Mouse (Mus musculus) kidney, embryonic 15.5 days (tissue): ENCODE data around the gene Ccin. TPM values are rescaled to one million over a fixed set of nuclear protein-coding genes. Genes with fewer than 3 reads are reported as not detected.

ENCODE experiments used
- ATAC-seq: fragments of 200-750 bp; cut with Nextera tagmentation; replicated peaks from 2 replicates; pipeline ENCODE4 v1.8.0; 2017; ENCODE audit warnings: moderate TSS enrichment; ENCODE audit not compliant: low FRiP score
- H3K27ac ChIP-seq: fragments of 300-500 bp; sonication (generic); 2 replicates; pipeline ENCODE4 v1.5.1; 2015; ENCODE audit warnings: mild to moderate bottlenecking, inconsistent platforms
- H3K27me3 ChIP-seq: fragments of 300-500 bp; sonication (generic); 2 replicates; pipeline ENCODE4 v1.6.1; 2015; ENCODE audit warnings: inconsistent platforms
- H3K36me3 ChIP-seq: fragments of 300-500 bp; sonication (generic); 2 replicates; pipeline ENCODE4 v1.6.1; 2015; ENCODE audit warnings: inconsistent platforms
- H3K4me1 ChIP-seq: fragments of 300-500 bp; sonication (generic); 2 replicates; pipeline ENCODE4 v1.6.1; 2015; ENCODE audit warnings: inconsistent platforms
- H3K4me2 ChIP-seq: fragments of 300-500 bp; sonication (generic); 2 replicates; pipeline ENCODE4 v1.6.1; 2015; ENCODE audit warnings: moderate library complexity, mild to moderate bottlenecking, inconsistent platforms
- H3K4me3 ChIP-seq: fragments of 300-500 bp; sonication (generic); replicated peaks from 2 replicates; pipeline ENCODE4 v1.5.1; 2015; ENCODE audit warnings: mild to moderate bottlenecking, inconsistent platforms
- H3K9ac ChIP-seq: fragments of 300-500 bp; sonication (generic); 2 replicates; pipeline ENCODE4 v1.6.1; 2015; ENCODE audit warnings: mild to moderate bottlenecking, inconsistent platforms
- H3K9me3 ChIP-seq: fragments of 300-500 bp; sonication (generic); replicated peaks from 2 replicates; pipeline ENCODE4 v1.6.1; 2016; ENCODE audit warnings: inconsistent platforms
- WGBS: fragments of 180-500 bp; shearing (Covaris S2); methylation state at CpG from one replicate; pipeline ENCODE4 v1.1.7; 2015; ENCODE audit warnings: mixed read lengths; 5-methylcytosine and 5-hydroxymethylcytosine counted together
- polyA plus RNA-seq: library from polyadenylated mRNA; unstranded; fragments of >200 nt; fragmentation: Nextera tagmentation; extraction: Ambion mirVana; gene quantifications from 2 replicates; pipeline ENCODE4 v1.2.1, GENCODE M21; 2015

Ccin gene
- polyA plus RNA-seq, 1 experiment from 2014 or later, result not detected

DNA sequence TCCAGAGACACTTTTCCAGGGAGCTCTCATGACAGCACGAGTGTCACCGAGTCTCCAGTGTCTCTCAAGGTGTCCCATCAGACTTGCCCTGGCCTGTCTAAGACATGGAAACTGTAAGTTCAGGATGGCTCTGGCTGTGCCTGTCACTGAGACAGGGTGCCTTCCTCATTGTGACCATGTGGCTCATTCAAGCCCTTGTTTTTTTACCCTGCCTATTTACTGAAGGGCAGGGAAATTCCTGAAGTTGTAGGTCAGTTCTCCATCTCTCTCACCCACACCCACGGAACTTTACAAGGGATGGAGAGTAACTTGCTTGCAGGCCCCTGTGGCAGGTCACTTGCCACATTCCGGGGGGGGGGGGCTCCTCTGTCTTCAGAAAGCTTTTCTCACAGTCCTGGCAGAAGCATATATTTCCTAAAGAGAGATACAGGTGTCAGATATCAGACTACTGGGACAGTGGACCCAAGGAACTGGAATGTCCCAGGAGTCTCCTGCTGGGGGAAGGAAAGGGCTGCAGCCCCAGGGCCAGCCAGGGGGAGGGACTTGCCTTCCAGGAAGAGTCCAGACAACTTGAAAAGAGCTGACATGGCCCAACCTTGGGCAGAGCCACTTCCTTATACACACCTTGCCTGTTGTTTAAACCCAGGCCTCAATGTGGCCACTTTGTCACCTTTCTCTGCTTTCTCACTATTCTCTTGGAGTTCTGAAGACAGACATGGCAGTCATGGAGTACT, 18.2 kb upstream of the Ccin start:
- H3K4me2 ChIP-seq, result no peak overlapping the region
- no peaks in the 10 kb centered on the region for H3K27me3 ChIP-seq
- H3K27ac ChIP-seq, result no peak overlapping the region
- no peaks in the 10 kb centered on the region for H3K36me3 ChIP-seq
- H3K4me1 ChIP-seq, result peaks cover 34% of the 10 kb centered on the region
- no peak for ATAC-seq
- H3K9ac ChIP-seq, result no peak overlapping the region
- no peaks in the 10 kb centered on the region for H3K9me3 ChIP-seq
- H3K4me3 ChIP-seq, result no peak overlapping the region
- 36% methylated on average over 4 of the region's 4 CpGs for WGBS

DNA sequence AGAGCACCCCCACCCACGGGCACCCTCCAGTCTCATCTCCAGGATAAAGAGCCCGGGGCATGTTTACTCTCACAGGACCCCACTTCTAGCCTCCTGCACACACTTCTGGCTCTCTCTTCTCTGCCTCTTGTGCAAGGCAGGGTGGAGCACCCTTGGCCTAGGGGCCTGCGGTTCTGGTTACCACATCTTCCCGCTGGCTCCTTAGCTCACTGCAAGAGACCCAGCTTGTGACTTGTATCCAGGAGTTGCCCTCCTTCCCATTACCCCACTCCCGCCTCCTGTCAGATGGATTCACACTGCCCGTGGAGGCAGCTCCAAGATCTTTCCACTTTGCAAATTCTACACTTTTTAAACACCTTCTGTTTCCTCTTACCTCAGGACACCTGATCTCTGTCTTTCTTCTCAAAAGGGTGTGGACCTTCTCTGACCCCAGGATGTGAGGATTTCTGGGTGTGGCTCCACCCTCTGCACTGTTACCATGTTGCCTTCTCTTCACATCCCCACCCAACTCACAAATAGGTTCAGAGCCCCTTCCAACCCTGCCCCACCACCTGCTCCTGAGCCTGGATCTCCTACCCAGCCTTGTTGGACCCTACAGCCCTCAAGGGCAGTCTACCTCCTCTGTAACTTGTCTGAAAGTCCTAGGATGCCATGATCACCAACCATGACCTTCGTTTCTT, 17.3 kb upstream of the Ccin start:
- Histone ChIP-seq H3K27ac (no peak overlapping the region), H3K36me3 (no peaks in the 10 kb centered on the region), H3K9me3 (no peaks in the 10 kb centered on the region), H3K27me3 (no peaks in the 10 kb centered on the region), H3K9ac (no peak overlapping the region), H3K4me3 (no peak overlapping the region), H3K4me1 (peaks cover 34% of the 10 kb centered on the region), H3K4me2 (no peak overlapping the region)
- 80% methylated on average over 7 of the region's 7 CpGs for WGBS
- ATAC-seq, result no peak

DNA sequence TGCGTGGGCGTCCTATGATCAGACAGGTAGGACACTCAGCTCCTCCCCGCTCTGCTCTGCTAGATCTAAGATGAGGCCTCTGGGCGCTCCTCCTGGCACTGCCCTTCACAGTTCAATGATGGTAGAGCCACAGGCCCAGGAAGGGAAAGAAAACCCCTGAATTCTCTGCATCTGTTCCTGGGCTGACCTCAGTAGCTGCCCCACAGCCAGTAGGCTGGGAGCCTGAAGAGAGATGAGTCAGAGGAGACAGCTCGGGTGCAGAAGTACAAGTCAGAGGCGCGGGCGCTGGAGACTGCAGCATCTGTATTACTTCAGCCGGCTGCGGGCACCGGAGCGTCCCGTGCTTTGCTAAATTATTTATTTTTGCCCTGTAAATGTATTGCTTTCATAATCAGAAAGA, 14.6 kb upstream of the Ccin start:
- WGBS, result 45% methylated on average over 13 of the region's 13 CpGs
- Histone ChIP-seq H3K4me1 (peaks cover 52% of the 10 kb centered on the region), H3K36me3 (no peaks in the 10 kb centered on the region), H3K9me3 (no peaks in the 10 kb centered on the region), H3K4me2 (peak overlapping the region; percentile 17; the same call in 1 of the 2 replicates), H3K27ac (peak overlapping the region; percentile 33; the same call in 1 of the 2 replicates), H3K27me3 (no peaks in the 10 kb centered on the region), H3K4me3 (no peak overlapping the region), H3K9ac (no peak overlapping the region)
- no peak for ATAC-seq

GRCm38 (mm10) chr4:43969373-43969772, 13.9 kb upstream of the Ccin start:
- 28% methylated on average over 4 of the region's 4 CpGs for WGBS
- H3K4me1 ChIP-seq, result peaks cover 49% of the 10 kb centered on the region
- no peak overlapping the region for H3K4me3 ChIP-seq
- 0 out of 2 replicates have a peak overlapping the region, but pooled peaks have one; percentile 41 for H3K27ac ChIP-seq
- H3K4me2 ChIP-seq, result no peak overlapping the region
- no peaks in the 10 kb centered on the region for H3K36me3 ChIP-seq
- H3K27me3 ChIP-seq, result no peaks in the 10 kb centered on the region
- no peak for ATAC-seq
- H3K9ac ChIP-seq, result no peak overlapping the region
- H3K9me3 ChIP-seq, result no peaks in the 10 kb centered on the region

- Histone ChIP-seq H3K36me3 (no peaks in the 10 kb centered on the region), H3K27me3 (no peaks in the 10 kb centered on the region), H3K4me1 (peaks cover 38% of the 10 kb centered on the region), H3K9ac (no peak overlapping the region), H3K27ac (no peak overlapping the region), H3K4me2 (no peak overlapping the region), H3K9me3 (no peaks in the 10 kb centered on the region), H3K4me3 (no peak overlapping the region)
- ATAC-seq, result no peak
- 85% methylated on average over 20 of the region's 20 CpGs for WGBS
These were observed 12.6 kb upstream of the Ccin start for GRCm38 (mm10) chr4:43970393-43971330.

- Histone ChIP-seq H3K27me3 (no peaks in the 10 kb centered on the region), H3K9ac (no peak overlapping the region; the same call in 1 of the 2 replicates), H3K36me3 (no peaks in the 10 kb centered on the region), H3K9me3 (no peaks in the 10 kb centered on the region), H3K4me2 (peak overlapping the region; percentile 30), H3K27ac (peak overlapping the region; percentile 94), H3K4me3 (peak overlapping the region; percentile 0), H3K4me1 (peaks cover 41% of the 10 kb centered on the region)
- ATAC-seq, result peak; percentile 44
- 54% methylated on average over 9 of the region's 9 CpGs for WGBS
These were observed 11.6 kb upstream of the Ccin start for GRCm38 (mm10) chr4:43971541-43972136.

DNA sequence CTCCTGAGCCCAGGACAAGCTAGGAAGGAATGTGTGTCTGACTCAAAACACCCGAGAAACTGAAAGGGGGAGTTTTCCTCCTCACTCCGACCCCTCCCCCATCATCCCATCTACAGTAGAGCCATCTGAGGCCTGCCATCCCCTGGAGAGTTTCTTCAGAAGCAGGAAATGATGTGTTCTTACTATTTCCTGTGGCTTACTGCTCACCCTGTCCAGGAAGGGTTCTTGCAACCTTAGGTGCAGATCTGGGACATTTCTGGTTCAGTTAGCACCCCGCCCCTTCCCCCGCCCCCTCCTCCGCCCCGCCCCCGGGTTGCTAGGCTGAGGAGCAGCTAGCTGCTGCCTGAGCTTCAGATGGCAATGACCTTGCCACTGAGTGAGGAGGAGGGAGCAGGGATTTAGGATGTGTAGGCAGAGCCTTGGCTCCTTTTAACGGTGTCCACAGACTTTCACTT, 11.1 kb upstream of the Ccin start:
- no peak overlapping the region; the same call in 1 of the 2 replicates for H3K9ac ChIP-seq
- no peaks in the 10 kb centered on the region for H3K36me3 ChIP-seq
- peak; percentile 85 for ATAC-seq
- H3K9me3 ChIP-seq, result no peaks in the 10 kb centered on the region
- H3K27me3 ChIP-seq, result no peaks in the 10 kb centered on the region
- peaks cover 41% of the 10 kb centered on the region for H3K4me1 ChIP-seq
- H3K4me2 ChIP-seq, result peak overlapping the region; percentile 30
- peak overlapping the region; percentile 0 for H3K4me3 ChIP-seq
- 2% methylated on average over 8 of the region's 8 CpGs for whole genome bisulfite sequencing
- peak overlapping the region; percentile 94 for H3K27ac ChIP-seq

DNA sequence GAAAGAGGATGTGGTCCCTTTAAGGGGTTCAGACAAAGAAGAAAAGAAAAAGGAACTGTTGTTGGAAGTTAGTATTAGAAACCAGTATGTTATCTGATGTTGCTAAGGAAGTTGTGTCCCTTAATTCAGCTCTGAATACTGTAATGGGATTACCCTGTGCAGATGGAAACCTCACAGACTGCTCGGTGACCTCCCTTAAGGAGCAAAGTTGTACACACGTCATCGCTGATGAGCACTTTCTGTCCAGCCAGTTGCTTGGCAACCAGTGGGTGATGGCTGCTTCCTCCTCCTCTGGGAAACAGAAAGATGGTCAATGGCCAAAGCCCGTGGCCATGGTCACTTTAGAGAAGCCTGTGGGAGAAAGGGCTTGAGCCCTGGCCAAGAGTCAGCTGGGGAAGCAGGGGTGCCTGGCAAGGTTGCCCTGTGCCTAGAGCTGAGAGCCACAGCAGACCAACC, 9.7 kb upstream of the Ccin start:
- WGBS, result 46% methylated on average over 4 of the region's 4 CpGs
- H3K4me1 ChIP-seq, result peaks cover 37% of the 10 kb centered on the region
- H3K4me2 ChIP-seq, result no peak overlapping the region
- ATAC-seq, result no peak
- no peaks in the 10 kb centered on the region for H3K36me3 ChIP-seq
- H3K9ac ChIP-seq, result no peak overlapping the region
- peak overlapping the region; percentile 15; the same call in 1 of the 2 replicates for H3K27ac ChIP-seq
- H3K9me3 ChIP-seq, result no peaks in the 10 kb centered on the region
- H3K4me3 ChIP-seq, result no peak overlapping the region
- H3K27me3 ChIP-seq, result no peaks in the 10 kb centered on the region

GRCm38 (mm10) chr4:43974914-43975616, 8.2 kb upstream of the Ccin start:
- no peak for ATAC-seq
- Histone ChIP-seq H3K9ac (no peak overlapping the region), H3K27ac (no peak overlapping the region), H3K27me3 (no peaks in the 10 kb centered on the region), H3K4me3 (no peak overlapping the region), H3K36me3 (no peaks in the 10 kb centered on the region), H3K4me1 (peaks cover 35% of the 10 kb centered on the region), H3K4me2 (no peak overlapping the region), H3K9me3 (no peaks in the 10 kb centered on the region)
- WGBS, result 81% methylated on average over 10 of the region's 10 CpGs

- H3K9me3 ChIP-seq, result no peaks in the 10 kb centered on the region
- H3K4me2 ChIP-seq, result no peak overlapping the region
- H3K27ac ChIP-seq, result no peak overlapping the region
- H3K4me1 ChIP-seq, result peaks cover 35% of the 10 kb centered on the region
- WGBS, result 81% methylated on average over 6 of the region's 6 CpGs
- no peak overlapping the region for H3K9ac ChIP-seq
- no peaks in the 10 kb centered on the region for H3K36me3 ChIP-seq
- no peaks in the 10 kb centered on the region for H3K27me3 ChIP-seq
- no peak for ATAC-seq
- no peak overlapping the region for H3K4me3 ChIP-seq
These were observed 7.0 kb upstream of the Ccin start for GRCm38 (mm10) chr4:43976223-43976740.
